Mouse (Mus musculus) bone marrow, adult 2 months (tissue): ENCODE data around the gene Proca1.

Source experiments
- CTCF ChIP-seq: fragments of 200-500 bp; IDR thresholded peaks from 2 replicates; pipeline ENCODE4 v1.5.1; 2011; ENCODE audit warnings: low read length, control low read depth; ENCODE audit not compliant: control insufficient read depth, insufficient read depth
- POLR2A ChIP-seq: fragments of 200-500 bp; IDR thresholded peaks from 2 replicates; pipeline ENCODE4 v1.6.1; 2011; ENCODE audit warnings: low read depth, mild to moderate bottlenecking, control low read depth, low read length, borderline replicate concordance; ENCODE audit not compliant: control insufficient read depth

DNA sequence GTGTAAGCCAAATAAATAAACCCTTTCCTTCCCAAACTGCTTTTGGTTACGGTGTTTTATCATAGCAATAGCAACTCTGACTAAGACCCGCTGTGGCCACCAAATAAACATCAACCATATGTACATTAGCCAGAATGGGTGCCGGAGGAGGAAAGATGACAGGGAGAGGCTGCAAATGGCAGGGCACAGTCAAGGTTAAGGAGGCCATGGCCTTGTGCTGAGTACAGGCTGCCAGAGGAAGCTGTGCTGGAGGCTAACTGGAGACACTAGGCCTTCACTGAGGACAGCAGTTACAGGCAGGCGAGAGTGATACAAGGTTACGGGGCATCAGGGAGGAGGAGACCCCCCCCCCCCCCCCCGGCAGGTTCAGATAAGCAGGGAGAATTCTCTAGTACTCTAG is 16.7 kb downstream of the Proca1 start:
- TF ChIP-seq CTCF (no peak), POLR2A (no peak)
